Comparison of ENCODE assay signal across 8 mouse cellular contexts in genomic region chr17:30681604-30682003, GRCm38 (mm10). TPM values are rescaled to one million over a fixed set of nuclear protein-coding genes. Genes with fewer than 3 reads are reported as not detected.
DNase-seq lines count a peak whose midpoint lies in the region; ATAC-seq and TF ChIP-seq lines count a peak whose summit lies in the region.

No protein-coding gene starts in this region.

- H3K27me3 ChIP-seq in liver, embryonic 12.5 days (replicated peaks): no peaks in the 10 kb centered on the region
- H3K27me3 ChIP-seq in spleen, adult 2 months (ENCODE audit: control insufficient read depth, insufficient read depth, low read length): no peaks in the 10 kb centered on the region

- 13% methylated on average over 5 of the region's 5 CpGs for WGBS in liver, embryonic 12.5 days (ENCODE audit: insufficient replicate concordance)
- 44% methylated on average over 5 of the region's 5 CpGs for WGBS in spleen, adult 2 months

- peak; percentile 80; the same call in 1 of the 2 replicates for TF ChIP-seq CTCF in spleen, adult 2 months (IDR thresholded peaks at IDR 0.05; ENCODE audit: extremely low read depth, insufficient read depth, insufficient read length, insufficient replicate concordance)

- H3K4me3 ChIP-seq in liver, embryonic 12.5 days: no peak overlapping the region
- H3K4me3 ChIP-seq in spleen, adult 2 months (ENCODE audit: extremely low read depth, insufficient read depth, insufficient read length): no peak overlapping the region

- peak; percentile 81 for DNase-seq in CD4-positive, CD25-positive, alpha-beta regulatory T cell, adult 2 months (ENCODE audit: low read depth, low spot score)
- peak; percentile 68 for DNase-seq in liver
- DNase-seq in adrenal gland, postnatal 4 days (ENCODE audit: low spot score in 2 of 2): peak; percentile 18 to 28
- DNase-seq in lung, adult 18-20 months: peak; percentile 51 to 64
- peak; percentile 8 to 53 for DNase-seq in spleen, adult 2 months (ENCODE audit: low read depth in 1 of 2, low spot score in 2 of 2)

- no peak overlapping the region for H3K9ac ChIP-seq in liver, embryonic 12.5 days

- H3K9me3 ChIP-seq in liver, embryonic 12.5 days (replicated peaks): no peaks in the 10 kb centered on the region

- no peak for TF ChIP-seq POLR2A in spleen, adult 2 months (IDR thresholded peaks at IDR 0.05; ENCODE audit: low read depth, low read length)

- ATAC-seq in CD4-positive, CD25-positive, alpha-beta regulatory T cell, adult 4 months: no peak
- ATAC-seq in liver, embryonic 12.5 days: no peak
- peak; percentile 70 for ATAC-seq in granulocyte monocyte progenitor cell, adult 5-6 weeks (replicated peaks; ENCODE audit: poor library complexity, severe bottlenecking)

- H3K4me1 ChIP-seq in liver, embryonic 12.5 days: no peaks in the 10 kb centered on the region
- no peaks in the 10 kb centered on the region for H3K4me1 ChIP-seq in spleen, adult 2 months (ENCODE audit: control insufficient read depth, insufficient read depth, insufficient read length)

- no peaks in the 10 kb centered on the region for H3K36me3 ChIP-seq in liver, embryonic 12.5 days
- no peaks in the 10 kb centered on the region for H3K36me3 ChIP-seq in spleen, adult 2 months (ENCODE audit: control insufficient read depth, insufficient read depth, low read length)

- no peak overlapping the region for H3K27ac ChIP-seq in liver, embryonic 12.5 days
- no peak overlapping the region for H3K27ac ChIP-seq in spleen, adult 2 months (ENCODE audit: insufficient read depth, low read length)

- no peak overlapping the region for H3K4me2 ChIP-seq in liver, embryonic 12.5 days

RNA-seq across cellular contexts. Expression of gene Glo1, which starts 54.9 kb away (rescaled TPM):
- polyA plus RNA-seq in CD4-positive, CD25-positive, alpha-beta regulatory T cell, adult 4 months (2017; shearing (Covaris generic)): 100 to 1,000 TPM; 131 to 137 TPM
- 292 and 300 TPM in 2 replicates for polyA plus RNA-seq in liver, embryonic 12.5 days (2016; fragmentation: Nextera tagmentation; extraction: Ambion mirVana)
- 100 to 1,000 TPM; 121 to 138 TPM for total RNA-seq in adrenal gland, postnatal 4 days (2021)
- 52.8 and 91.5 TPM in 2 replicates for total RNA-seq in granulocyte monocyte progenitor cell, adult 5-6 weeks (2014; fragmentation: Nextera tagmentation)
- 98.3 and 117 TPM in 2 replicates for total RNA-seq in granulocyte monocyte progenitor cell, adult 5-6 weeks (2017)
- 13.5 and 16.2 TPM in 2 replicates for polyA plus RNA-seq in spleen, adult 2 months (2012; rRNA removed)

RNA-seq across cellular contexts. Expression of gene Dnah8, which starts 57.5 kb away (rescaled TPM):
- polyA plus RNA-seq in CD4-positive, CD25-positive, alpha-beta regulatory T cell, adult 4 months (2017; shearing (Covaris generic)): 10 to 100 TPM; 22.6 to 23.4 TPM
- 2.4 and 3.1 TPM in 2 replicates for polyA plus RNA-seq in liver, embryonic 12.5 days (2016; fragmentation: Nextera tagmentation; extraction: Ambion mirVana)
- 1 to 10 TPM in 1 of 2 experiments, under 1 TPM in 1; 0.62 to 1.3 TPM for total RNA-seq in adrenal gland, postnatal 4 days (2021)
- total RNA-seq in granulocyte monocyte progenitor cell, adult 5-6 weeks (2014; fragmentation: Nextera tagmentation): 18.8 and 23.1 TPM in 2 replicates
- 20.3 and 28.0 TPM in 2 replicates for total RNA-seq in granulocyte monocyte progenitor cell, adult 5-6 weeks (2017)
- 10.2 and 10.3 TPM in 2 replicates for polyA plus RNA-seq in spleen, adult 2 months (2012; rRNA removed)

Comparison
In these comparisons a context has a peak if more than half of its experiments do, and no peak if none do; other contexts are left out.
1. DNase-seq: peak in every context shown above with its lines; median percentile 81 in CD4-positive, CD25-positive, alpha-beta regulatory T cell, adult 2 months; 68 in liver; 58 in lung, adult 18-20 months; 30 in spleen, adult 2 months; 23 in adrenal gland, postnatal 4 days.